Mouse (Mus musculus): Measurements from ENCODE around the gene Msantd3.

- TF ChIP-seq CTCF (conservative IDR thresholded peaks at IDR 0.05; ENCODE audit: insufficient read depth, insufficient read length, low read depth, low read length) (no peak), POLR2A (IDR thresholded peaks at IDR 0.05; ENCODE audit: low read depth, low read length) (no peak)
These were observed 2.0 kb downstream of the Msantd3 start for GRCm38 (mm10) chr4:48541526-48542250.

Measured in kidney, adult 2 months (tissue).